Mouse (Mus musculus): Measurements from ENCODE around the gene BC030499. TPM values are rescaled to one million over a fixed set of nuclear protein-coding genes. Genes with fewer than 3 reads are reported as not detected.

Gene BC030499
- total RNA-seq, 2 experiments from 2014 or later, result 0.57 to 2.2 TPM

- no peak for DNase-seq
These were observed 14.6 kb downstream of the BC030499 start for GRCm38 (mm10) chr11:78305272-78305671.

- peak; percentile 46 for DNase-seq
These were observed 20.3 kb downstream of the BC030499 start for GRCm38 (mm10) chr11:78310861-78311511.

DNA sequence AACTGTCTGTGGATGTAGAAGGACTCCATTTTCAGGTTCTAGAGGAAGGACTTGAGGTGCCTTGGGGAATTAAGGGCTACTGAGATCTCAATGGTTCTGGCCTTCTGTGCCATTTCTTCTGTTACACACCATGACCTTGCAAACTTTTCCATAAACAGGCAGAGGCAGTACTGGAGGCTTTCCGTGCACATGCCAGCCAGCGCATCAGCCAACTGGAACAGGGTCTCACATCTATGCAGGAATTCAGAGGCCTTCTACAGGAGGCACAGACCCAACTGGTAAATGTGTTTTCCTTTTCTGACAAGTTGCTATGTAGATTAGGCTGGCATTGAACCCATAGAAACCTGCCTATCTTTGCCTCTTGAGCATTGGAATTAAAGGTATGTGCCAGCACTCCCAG, 23.0 kb downstream of the BC030499 start:
- no peak for DNase-seq

DNA sequence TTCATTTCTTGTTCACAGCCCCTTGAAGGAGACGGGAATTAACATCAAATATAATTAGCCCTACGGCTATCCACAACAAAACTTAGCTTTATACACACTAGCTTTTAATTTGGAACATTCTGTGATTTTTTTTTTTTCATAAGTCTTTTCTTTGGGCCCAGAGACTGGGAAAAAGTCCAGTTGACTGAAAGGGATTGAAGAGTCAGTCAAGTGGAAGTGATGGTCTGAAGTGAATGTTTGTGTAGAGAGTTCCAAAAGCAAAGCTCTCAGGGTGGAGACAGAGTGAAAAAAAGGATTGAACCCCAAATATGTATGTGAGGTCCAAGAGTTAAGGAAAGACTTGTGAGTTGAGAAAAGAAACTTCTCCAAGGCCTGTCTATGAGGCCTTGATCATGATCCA, 27.8 kb downstream of the BC030499 start:
- no peak for DNase-seq

- DNase-seq, result no peak
These were observed 31.6 kb downstream of the BC030499 start for GRCm38 (mm10) chr11:78322076-78322831.

DNA sequence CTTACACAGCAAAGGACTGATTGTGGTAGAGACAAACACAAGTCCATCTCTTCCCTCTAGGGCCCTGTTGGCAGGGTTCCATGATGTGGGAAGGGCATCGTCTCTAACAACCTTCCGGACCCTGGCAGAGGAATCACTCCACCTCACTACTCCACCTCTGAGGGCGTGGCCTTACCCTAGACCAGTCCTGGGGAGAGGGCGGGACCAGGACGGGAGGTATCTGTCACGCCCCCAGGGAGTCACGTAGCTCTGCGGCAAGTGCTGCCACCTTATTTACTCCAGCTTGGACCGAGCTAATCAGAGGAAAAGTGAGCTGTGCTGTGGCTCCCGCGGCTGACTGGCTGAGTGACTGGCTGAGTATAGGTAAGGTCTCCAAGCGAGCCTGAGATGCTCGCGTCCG, 32.2 kb downstream of the BC030499 start, which contains the start of gene Aldoc:
Aldoc (plus strand) TSS at position 109 of the 400 bp plus-strand sequence.
- DNase-seq, result peak; percentile 87

DNA sequence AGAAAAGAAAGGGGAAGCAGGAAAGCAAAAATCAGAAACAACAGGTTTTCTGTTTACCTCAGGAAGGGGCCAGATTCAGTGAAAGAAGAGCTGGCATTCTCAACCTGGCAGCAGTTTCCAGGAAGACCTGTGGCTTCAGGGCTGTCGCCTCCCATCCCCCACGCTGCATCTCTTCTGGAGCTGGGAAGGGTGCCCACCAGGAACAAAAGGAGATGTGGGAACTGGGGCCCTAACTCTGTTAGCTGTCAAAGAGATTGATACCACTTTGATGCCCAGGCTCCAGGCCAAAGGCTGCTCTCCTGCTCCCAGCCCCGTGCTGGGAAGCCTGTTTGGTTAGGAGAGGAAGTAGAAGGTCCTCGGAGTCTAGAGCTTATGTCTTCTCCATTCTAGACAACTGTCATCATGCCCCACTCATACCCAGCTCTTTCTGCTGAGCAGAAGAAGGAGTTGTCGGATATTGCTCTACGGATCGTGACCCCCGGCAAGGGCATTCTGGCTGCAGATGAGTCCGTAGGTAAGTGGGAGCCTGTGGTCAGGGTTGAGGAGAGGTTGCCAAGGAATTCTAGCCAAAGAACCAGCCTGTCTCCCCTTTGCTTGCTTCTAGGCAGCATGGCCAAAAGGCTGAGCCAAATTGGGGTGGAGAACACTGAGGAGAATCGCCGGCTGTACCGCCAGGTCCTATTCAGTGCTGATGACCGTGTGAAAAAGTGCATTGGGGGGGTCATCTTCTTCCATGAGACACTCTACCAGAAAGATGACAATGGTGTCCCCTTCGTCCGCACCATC, 33.6 kb downstream of the BC030499 start:
- DNase-seq, result no peak

DNA sequence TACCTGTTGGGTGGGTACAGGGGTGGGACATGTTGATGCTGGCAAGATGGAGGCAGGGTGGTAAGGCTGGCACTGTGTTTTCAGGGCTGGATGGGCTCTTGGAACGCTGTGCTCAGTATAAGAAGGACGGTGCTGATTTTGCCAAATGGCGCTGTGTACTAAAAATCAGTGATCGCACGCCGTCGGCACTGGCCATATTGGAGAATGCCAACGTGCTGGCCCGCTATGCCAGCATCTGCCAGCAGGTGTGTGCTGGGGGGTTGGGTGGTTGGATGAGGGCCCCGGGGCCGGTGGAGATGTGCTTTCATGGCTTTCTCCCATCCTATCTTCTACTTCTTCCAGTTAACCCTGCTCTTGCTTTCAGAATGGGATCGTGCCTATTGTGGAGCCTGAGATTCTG, 34.3 kb downstream of the BC030499 start:
- DNase-seq, result no peak

- DNase-seq, result no peak
These were observed 36.6 kb downstream of the BC030499 start for GRCm38 (mm10) chr11:78327215-78327614.

- peak; percentile 98 for DNase-seq
These were observed 37.2 kb downstream of the BC030499 start, which contains the start of gene Pigs for GRCm38 (mm10) chr11:78327634-78328511. Gene Pigs, plus strand, starts transcription at chr11:78328415.

DNA sequence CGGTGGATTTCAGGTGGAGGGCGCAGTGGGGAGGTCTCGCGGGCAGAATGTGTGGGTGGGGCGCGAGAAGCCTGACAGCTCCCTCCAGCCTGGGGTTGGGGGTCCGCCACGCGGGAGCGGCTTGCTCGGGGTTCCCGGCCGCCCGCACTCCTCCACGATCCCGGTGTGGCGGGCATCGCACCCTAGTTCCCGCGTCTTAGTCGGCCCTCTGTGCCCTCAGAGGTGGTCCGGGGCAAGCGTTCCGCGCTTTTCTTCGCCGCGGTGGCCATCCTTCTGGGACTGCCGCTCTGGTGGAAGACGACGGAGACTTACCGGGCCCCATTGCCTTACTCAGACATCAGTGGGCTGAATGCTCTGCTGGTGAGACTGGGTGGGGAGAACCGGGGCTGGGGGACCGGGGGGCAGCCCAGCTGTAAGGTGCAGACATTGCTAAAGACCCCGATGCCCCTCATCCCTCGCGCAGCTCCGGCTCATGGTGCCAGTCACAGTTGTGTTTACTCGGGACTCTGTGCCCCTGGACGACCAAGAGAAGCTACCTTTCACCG, 37.9 kb downstream of the BC030499 start:
- DNase-seq, result no peak

GRCm38 (mm10) chr11:78332676-78333075, 42.0 kb downstream of the BC030499 start:
- no peak for DNase-seq

DNA sequence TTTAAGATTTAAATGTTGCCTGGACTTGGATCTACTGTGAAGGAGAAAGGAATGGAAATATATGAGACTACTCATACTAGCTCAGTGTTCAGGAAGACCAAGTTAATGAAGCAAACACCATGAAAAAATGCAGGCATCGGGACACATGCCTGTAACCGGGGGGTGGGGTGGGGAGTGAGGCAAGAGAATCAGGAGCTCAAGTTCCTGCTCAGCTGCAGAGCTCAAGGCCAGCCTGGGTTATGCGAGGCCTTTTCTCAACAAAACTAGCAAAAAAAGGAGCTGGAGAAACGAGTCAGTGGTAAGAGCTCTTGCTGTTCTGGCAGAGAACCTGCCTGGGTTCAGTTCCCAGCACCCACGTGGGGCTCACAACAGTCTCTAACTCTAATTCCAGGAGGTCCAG, 43.4 kb downstream of the BC030499 start:
- peak; percentile 33 for DNase-seq

DNA sequence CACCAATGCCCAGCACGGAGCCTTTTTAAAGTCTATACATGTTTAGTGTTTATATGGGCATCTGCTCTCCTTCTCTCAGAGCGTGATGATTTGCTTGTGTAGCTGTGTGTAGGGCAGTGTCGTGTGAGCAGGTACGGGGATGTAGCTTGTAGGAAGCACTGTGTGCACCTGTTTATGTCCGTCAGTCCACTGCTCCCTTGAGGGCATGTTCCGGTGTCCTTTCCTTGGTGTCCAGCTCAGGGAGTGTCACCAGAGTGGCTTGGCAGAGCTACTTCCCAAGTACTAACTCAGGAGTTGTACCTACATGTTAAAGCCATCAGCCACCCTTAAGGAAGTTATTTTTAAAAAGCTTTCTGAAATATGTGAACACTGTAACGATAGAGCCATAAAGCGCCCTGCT, 46.4 kb downstream of the BC030499 start:
- DNase-seq, result no peak

DNA sequence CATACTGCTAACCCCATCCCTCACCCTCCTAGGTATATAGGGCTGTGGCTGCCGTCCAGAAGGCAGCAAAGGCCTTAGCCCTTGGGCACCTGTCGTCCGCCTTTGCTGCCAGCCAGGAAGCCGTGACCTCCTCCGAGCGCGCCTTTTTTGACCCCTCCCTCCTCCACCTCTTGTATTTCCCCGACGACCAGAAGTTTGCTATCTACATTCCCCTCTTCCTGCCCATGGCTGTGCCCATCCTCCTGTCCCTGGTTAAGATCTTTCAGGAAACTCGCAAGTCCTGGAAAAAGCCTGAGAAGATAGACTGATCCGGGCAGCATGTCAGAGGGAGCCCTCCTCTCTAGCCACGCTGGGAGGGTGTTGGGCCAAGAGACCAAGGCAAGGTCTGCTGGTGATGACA, 51.1 kb downstream of the BC030499 start:
- no peak for DNase-seq

DNA sequence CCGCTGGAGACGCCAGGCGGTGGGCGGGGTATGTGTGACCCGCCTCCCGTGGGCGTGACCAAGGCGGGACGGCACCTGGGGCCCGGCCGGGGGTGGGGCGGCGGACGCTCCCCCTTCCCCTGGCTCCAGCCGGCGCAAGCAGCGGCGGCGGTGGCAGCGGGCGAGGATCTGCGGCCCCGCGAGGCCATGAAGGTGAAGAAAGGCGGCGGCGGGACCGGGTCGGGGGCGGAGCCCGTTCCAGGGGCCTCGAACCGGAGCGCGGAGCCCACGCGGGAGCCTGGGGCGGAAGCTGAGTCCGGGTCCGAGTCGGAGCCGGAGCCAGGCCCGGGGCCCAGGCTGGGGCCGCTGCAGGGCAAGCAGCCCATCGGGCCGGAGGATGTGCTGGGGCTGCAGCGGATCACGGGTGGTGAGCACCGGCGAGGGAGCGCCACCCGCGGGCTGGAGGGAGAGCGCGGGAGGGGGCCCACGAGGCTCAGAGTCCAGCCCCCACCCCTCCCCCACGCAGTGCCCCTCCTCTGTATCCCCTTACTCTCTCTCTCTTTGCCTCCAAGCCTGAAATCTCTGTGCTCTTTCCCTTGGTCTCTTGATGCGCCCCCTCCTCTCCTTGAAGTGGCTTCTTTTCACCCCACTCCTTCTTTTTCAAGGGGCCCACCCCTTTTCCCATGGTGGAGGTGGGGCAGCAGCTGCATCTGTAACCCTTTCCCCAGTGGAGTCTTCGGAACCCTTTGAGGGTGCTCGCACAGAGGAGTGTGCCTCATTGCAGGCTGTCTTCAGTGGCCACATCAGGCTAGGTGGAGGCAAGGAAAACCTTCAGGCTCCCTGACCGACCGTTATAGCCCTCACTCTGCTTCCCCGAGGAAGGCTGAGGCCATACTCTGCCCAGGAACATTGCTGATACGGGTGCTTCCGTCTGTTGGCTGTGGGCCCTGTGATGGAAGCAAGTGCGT, 53.0 kb downstream of the BC030499 start, which contains the start of gene Unc119:
Unc119 (plus strand) TSS at position 102 of the 947 bp plus-strand sequence.
- peak; percentile 92 for DNase-seq

DNA sequence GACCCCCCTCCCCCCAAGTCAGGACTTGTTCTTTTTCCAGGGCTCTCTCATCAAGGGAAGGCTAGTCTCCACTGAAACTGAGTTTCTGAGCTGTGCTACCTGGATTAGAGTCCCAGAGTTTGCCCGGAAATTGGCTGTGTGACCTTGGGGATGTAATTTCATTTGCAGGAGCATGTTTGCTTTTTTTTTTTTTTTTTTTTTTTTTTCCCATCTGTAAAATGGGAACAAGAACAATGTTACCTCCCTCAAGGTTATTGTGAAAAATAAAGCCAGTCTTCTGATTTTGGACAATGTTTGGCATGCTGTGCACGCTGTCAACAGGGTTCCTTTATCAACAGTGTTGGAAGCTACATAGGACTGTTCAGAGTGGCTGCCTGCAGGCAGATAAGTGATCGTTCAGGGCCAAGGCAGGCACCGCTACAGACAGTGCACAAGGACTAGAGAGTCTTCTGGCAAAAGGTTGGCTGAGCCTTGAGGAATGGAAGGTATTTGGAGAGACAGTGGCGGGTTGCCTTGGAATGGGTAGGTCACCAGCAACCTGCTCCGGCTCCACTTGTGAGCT, 53.8 kb downstream of the BC030499 start:
- DNase-seq, result no peak

GRCm38 (mm10) chr11:78344890-78345715, 54.5 kb downstream of the BC030499 start:
- DNase-seq, result peak; percentile 76

- peak; percentile 24 for DNase-seq
These were observed 55.2 kb downstream of the BC030499 start for GRCm38 (mm10) chr11:78345801-78346200.

Measured in adrenal gland, postnatal 10 days (tissue).